Mouse (Mus musculus): Measurements from ENCODE around the gene Olfr1230. TPM values are rescaled to one million over a fixed set of nuclear protein-coding genes. Genes with fewer than 3 reads are reported as not detected.

Olfr1230 gene
- not detected for polyA plus RNA-seq (2014; fragmentation: Illumina TruSeq; extraction: RNeasy Lipid Tissue Mini Kit (QIAGEN cat#74804); ENCODE audit: low replicate concordance)

GRCm38 (mm10) chr2:89297168-89297567 lies at the start of gene Olfr1230:
TSS of gene Olfr1230 (minus strand) at chr2:89297268.

GRCm38 (mm10) chr2:89342298-89342697 lies 45.2 kb upstream of the Olfr1230 start, which contains the start of gene Olfr1233:
TSS of gene Olfr1233 (minus strand) at chr2:89342398.

GRCm38 (mm10) chr2:89329575-89329974 lies 32.5 kb upstream of the Olfr1230 start, which contains the start of gene Olfr1232:
TSS of gene Olfr1232 (minus strand) at chr2:89329675.

GRCm38 (mm10) chr2:89306974-89307373 lies 9.9 kb upstream of the Olfr1230 start, which contains the start of gene Olfr1231:
TSS of gene Olfr1231 (minus strand) at chr2:89307074.

GRCm38 (mm10) chr2:89287914-89288313 lies 9.2 kb downstream of the Olfr1230 start, which contains the start of gene Olfr1229:
TSS of gene Olfr1229 (minus strand) at chr2:89288014.

GRCm38 (mm10) chr2:89253962-89254361 lies 43.1 kb downstream of the Olfr1230 start, which contains the start of gene Olfr1228:
TSS of gene Olfr1228 (minus strand) at chr2:89254062.

Other genes starting within 250 kb of the Olfr1230 start
- not detected for gene Olfr1218, start 236.1 kb downstream of the Olfr1230 start, polyA plus RNA-seq (2014; fragmentation: Illumina TruSeq; extraction: RNeasy Lipid Tissue Mini Kit (QIAGEN cat#74804); ENCODE audit: low replicate concordance)
- gene Olfr1219, start 213.8 kb downstream of the Olfr1230 start, polyA plus RNA-seq (2014; fragmentation: Illumina TruSeq; extraction: RNeasy Lipid Tissue Mini Kit (QIAGEN cat#74804); ENCODE audit: low replicate concordance): not detected
- not detected for gene Olfr1220, start 190.4 kb downstream of the Olfr1230 start, polyA plus RNA-seq (2014; fragmentation: Illumina TruSeq; extraction: RNeasy Lipid Tissue Mini Kit (QIAGEN cat#74804); ENCODE audit: low replicate concordance)
- not detected for gene Olfr1221, start 180.0 kb downstream of the Olfr1230 start, polyA plus RNA-seq (2014; fragmentation: Illumina TruSeq; extraction: RNeasy Lipid Tissue Mini Kit (QIAGEN cat#74804); ENCODE audit: low replicate concordance)
- gene Olfr1222, start 164.2 kb downstream of the Olfr1230 start, polyA plus RNA-seq (2014; fragmentation: Illumina TruSeq; extraction: RNeasy Lipid Tissue Mini Kit (QIAGEN cat#74804); ENCODE audit: low replicate concordance): not detected
- not detected for gene Olfr1223, start 145.7 kb downstream of the Olfr1230 start, polyA plus RNA-seq (2014; fragmentation: Illumina TruSeq; extraction: RNeasy Lipid Tissue Mini Kit (QIAGEN cat#74804); ENCODE audit: low replicate concordance)
- gene Olfr1224-ps1, start 133.2 kb downstream of the Olfr1230 start, polyA plus RNA-seq (2014; fragmentation: Illumina TruSeq; extraction: RNeasy Lipid Tissue Mini Kit (QIAGEN cat#74804); ENCODE audit: low replicate concordance): not detected
- gene Olfr1225, start 122.6 kb downstream of the Olfr1230 start, polyA plus RNA-seq (2014; fragmentation: Illumina TruSeq; extraction: RNeasy Lipid Tissue Mini Kit (QIAGEN cat#74804); ENCODE audit: low replicate concordance): not detected
- not detected for gene Olfr1226, start 97.2 kb downstream of the Olfr1230 start, polyA plus RNA-seq (2014; fragmentation: Illumina TruSeq; extraction: RNeasy Lipid Tissue Mini Kit (QIAGEN cat#74804); ENCODE audit: low replicate concordance)
- not detected for gene Olfr1228, start 43.2 kb downstream of the Olfr1230 start, polyA plus RNA-seq (2014; fragmentation: Illumina TruSeq; extraction: RNeasy Lipid Tissue Mini Kit (QIAGEN cat#74804); ENCODE audit: low replicate concordance)
- not detected for gene Olfr1229, start 9.3 kb downstream of the Olfr1230 start, polyA plus RNA-seq (2014; fragmentation: Illumina TruSeq; extraction: RNeasy Lipid Tissue Mini Kit (QIAGEN cat#74804); ENCODE audit: low replicate concordance)
- gene Olfr1231, start 9.8 kb upstream of the Olfr1230 start, polyA plus RNA-seq (2014; fragmentation: Illumina TruSeq; extraction: RNeasy Lipid Tissue Mini Kit (QIAGEN cat#74804); ENCODE audit: low replicate concordance): not detected
- gene Olfr1232, start 32.4 kb upstream of the Olfr1230 start, polyA plus RNA-seq (2014; fragmentation: Illumina TruSeq; extraction: RNeasy Lipid Tissue Mini Kit (QIAGEN cat#74804); ENCODE audit: low replicate concordance): not detected
- gene Olfr1233, start 45.1 kb upstream of the Olfr1230 start, polyA plus RNA-seq (2014; fragmentation: Illumina TruSeq; extraction: RNeasy Lipid Tissue Mini Kit (QIAGEN cat#74804); ENCODE audit: low replicate concordance): not detected
- not detected for gene Olfr1234, start 67.6 kb upstream of the Olfr1230 start, polyA plus RNA-seq (2014; fragmentation: Illumina TruSeq; extraction: RNeasy Lipid Tissue Mini Kit (QIAGEN cat#74804); ENCODE audit: low replicate concordance)
- gene Olfr1238, start 112.4 kb upstream of the Olfr1230 start, polyA plus RNA-seq (2014; fragmentation: Illumina TruSeq; extraction: RNeasy Lipid Tissue Mini Kit (QIAGEN cat#74804); ENCODE audit: low replicate concordance): not detected
- gene Olfr1239, start 123.1 kb upstream of the Olfr1230 start, polyA plus RNA-seq (2014; fragmentation: Illumina TruSeq; extraction: RNeasy Lipid Tissue Mini Kit (QIAGEN cat#74804); ENCODE audit: low replicate concordance): not detected
- gene Olfr1240, start 145.7 kb upstream of the Olfr1230 start, polyA plus RNA-seq (2014; fragmentation: Illumina TruSeq; extraction: RNeasy Lipid Tissue Mini Kit (QIAGEN cat#74804); ENCODE audit: low replicate concordance): not detected
- gene Olfr1241, start 189.9 kb upstream of the Olfr1230 start, polyA plus RNA-seq (2014; fragmentation: Illumina TruSeq; extraction: RNeasy Lipid Tissue Mini Kit (QIAGEN cat#74804); ENCODE audit: low replicate concordance): not detected
- not detected for gene Olfr1242, start 201.1 kb upstream of the Olfr1230 start, polyA plus RNA-seq (2014; fragmentation: Illumina TruSeq; extraction: RNeasy Lipid Tissue Mini Kit (QIAGEN cat#74804); ENCODE audit: low replicate concordance)
- not detected for gene Olfr1243, start 234.2 kb upstream of the Olfr1230 start, polyA plus RNA-seq (2014; fragmentation: Illumina TruSeq; extraction: RNeasy Lipid Tissue Mini Kit (QIAGEN cat#74804); ENCODE audit: low replicate concordance)

Measured in small intestine, adult 10 weeks (tissue).